13 mouse cellular contexts compared by ENCODE assay signal in genomic region chr4:85163313-85163615, GRCm38 (mm10). TPM values are rescaled to one million over a fixed set of nuclear protein-coding genes. Genes with fewer than 3 reads are reported as not detected.
DNase-seq lines count a peak whose midpoint lies in the region; ATAC-seq lines count a peak whose summit lies in the region.
"Had no signal": no experiment of that assay in that cellular context is flagged by ENCODE, and none has a peak within 500 bp of the region (broad histone marks: within the 10 kb centered on the region; RNA-seq: fewer than 3 reads in every experiment).

No protein-coding gene starts in this region.

- no peaks in the 10 kb centered on the region for H3K27me3 ChIP-seq in midbrain, embryonic 15.5 days (replicated peaks)
- H3K27me3 ChIP-seq in midbrain, embryonic 10.5 days (ENCODE audit: low read depth, poor library complexity, severe bottlenecking) = no peaks in the 10 kb centered on the region
- peaks cover 7% of the 10 kb centered on the region; the same call in 1 of the 2 replicates for H3K27me3 ChIP-seq in neural tube, embryonic 13.5 days
- H3K27me3 ChIP-seq in intestine, embryonic 16.5 days (replicated peaks; ENCODE audit: control insufficient read depth, insufficient read depth, low read length) = no peaks in the 10 kb centered on the region
- H3K27me3 ChIP-seq: heart, embryonic 15.5 days; limb, embryonic 12.5 days; megakaryocyte, embryonic 14.5 days; stomach, embryonic 15.5 days had no signal

- ATAC-seq in midbrain, embryonic 15.5 days (replicated peaks) = peak; percentile 47
- ATAC-seq in cerebellum, adult (ENCODE audit: insufficient number of reproducible peaks, low FRiP score, low TSS enrichment) = peak; percentile 85
- peak; percentile 63; the same call in 1 of the 2 replicates for ATAC-seq in neural tube, embryonic 13.5 days (ENCODE audit: low read depth)
- ATAC-seq in intestine, embryonic 16.5 days = no peak

- no peak overlapping the region for H3K4me3 ChIP-seq in midbrain, embryonic 15.5 days
- H3K4me3 ChIP-seq in midbrain, embryonic 10.5 days = no peak overlapping the region
- no peak overlapping the region for H3K4me3 ChIP-seq in neural tube, embryonic 13.5 days
- H3K4me3 ChIP-seq in intestine, embryonic 16.5 days (ENCODE audit: low read length) = no peak overlapping the region
- H3K4me3 ChIP-seq: heart, embryonic 15.5 days; layer of hippocampus, adult 2 months; limb, embryonic 12.5 days; megakaryocyte, embryonic 14.5 days; stomach, embryonic 15.5 days had no signal

- WGBS in midbrain, embryonic 15.5 days = 92% methylated on average over 2 of the region's 2 CpGs
- WGBS in midbrain, embryonic 10.5 days = 89% methylated on average over 2 of the region's 2 CpGs
- 81% methylated on average over 2 of the region's 2 CpGs for WGBS in neural tube, embryonic 13.5 days
- WGBS in intestine, embryonic 16.5 days = 89% methylated on average over 2 of the region's 2 CpGs

- no peak overlapping the region for H3K4me2 ChIP-seq in midbrain, embryonic 15.5 days
- H3K4me2 ChIP-seq in neural tube, embryonic 13.5 days = no peak overlapping the region
- H3K4me2 ChIP-seq in intestine, embryonic 16.5 days (ENCODE audit: low read depth, low read length) = no peak overlapping the region
- H3K4me2 ChIP-seq: limb, embryonic 12.5 days had no signal

- no peak overlapping the region for H3K9ac ChIP-seq in midbrain, embryonic 15.5 days
- H3K9ac ChIP-seq in neural tube, embryonic 13.5 days = no peak overlapping the region
- H3K9ac ChIP-seq in intestine, embryonic 16.5 days (ENCODE audit: low read depth, low read length) = no peak overlapping the region
- H3K9ac ChIP-seq: heart, embryonic 15.5 days; limb, embryonic 12.5 days; stomach, embryonic 15.5 days had no signal

- no peaks in the 10 kb centered on the region for H3K36me3 ChIP-seq in midbrain, embryonic 15.5 days (replicated peaks)
- no peaks in the 10 kb centered on the region for H3K36me3 ChIP-seq in midbrain, embryonic 10.5 days
- H3K36me3 ChIP-seq in neural tube, embryonic 13.5 days = no peaks in the 10 kb centered on the region
- H3K36me3 ChIP-seq in intestine, embryonic 16.5 days (ENCODE audit: control insufficient read depth, insufficient read depth, low read length) = no peaks in the 10 kb centered on the region
- H3K36me3 ChIP-seq: heart, embryonic 15.5 days; limb, embryonic 12.5 days; stomach, embryonic 15.5 days had no signal

- no peaks in the 10 kb centered on the region for H3K9me3 ChIP-seq in midbrain, embryonic 15.5 days
- H3K9me3 ChIP-seq in midbrain, embryonic 10.5 days (replicated peaks) = no peaks in the 10 kb centered on the region
- no peaks in the 10 kb centered on the region for H3K9me3 ChIP-seq in neural tube, embryonic 13.5 days
- H3K9me3 ChIP-seq in intestine, embryonic 16.5 days (ENCODE audit: control insufficient read depth, low read length) = no peaks in the 10 kb centered on the region
- H3K9me3 ChIP-seq: heart, embryonic 15.5 days; limb, embryonic 12.5 days; stomach, embryonic 15.5 days had no signal

- peaks cover 2% of the 10 kb centered on the region; the same call in 1 of the 2 replicates for H3K4me1 ChIP-seq in midbrain, embryonic 15.5 days
- peaks cover 8% of the 10 kb centered on the region; the same call in 1 of the 2 replicates for H3K4me1 ChIP-seq in midbrain, embryonic 10.5 days
- no peaks in the 10 kb centered on the region; the same call in 1 of the 2 replicates for H3K4me1 ChIP-seq in neural tube, embryonic 13.5 days (replicated peaks)
- H3K4me1 ChIP-seq in intestine, embryonic 16.5 days (ENCODE audit: control insufficient read depth, insufficient read depth, low read length) = no peaks in the 10 kb centered on the region
- H3K4me1 ChIP-seq: limb, embryonic 12.5 days; megakaryocyte, embryonic 14.5 days; stomach, embryonic 15.5 days had no signal

- no peak for DNase-seq in midbrain, embryonic 10.5 days (ENCODE audit: low spot score)
- DNase-seq in cerebellum, adult 9-11 months = peak; percentile 94
- no peak for DNase-seq in B cell, adult 2 months
- DNase-seq: lung, adult 18-20 months had no signal

- no peak overlapping the region for H3K27ac ChIP-seq in midbrain, embryonic 15.5 days
- no peak overlapping the region; the same call in 1 of the 2 replicates for H3K27ac ChIP-seq in midbrain, embryonic 10.5 days (replicated peaks)
- no peak overlapping the region for H3K27ac ChIP-seq in neural tube, embryonic 13.5 days (replicated peaks)
- H3K27ac ChIP-seq in intestine, embryonic 16.5 days (ENCODE audit: low read length) = no peak overlapping the region
- H3K27ac ChIP-seq: heart, embryonic 15.5 days; layer of hippocampus, adult 2 months; limb, embryonic 12.5 days; stomach, embryonic 15.5 days had no signal

RNA-seq across cellular contexts. Expression of gene Sh3gl2, which starts 41.7 kb away (rescaled TPM):
- polyA plus RNA-seq in midbrain, embryonic 15.5 days (2015; fragmentation: Nextera tagmentation; extraction: Ambion mirVana) = 85.8 and 86.1 TPM in 2 replicates
- 3.0 and 5.6 TPM in 2 replicates for polyA plus RNA-seq in midbrain, embryonic 10.5 days (2016; fragmentation: Nextera tagmentation; extraction: Ambion mirVana)
- 66.7 and 68.1 TPM in 2 replicates for polyA plus RNA-seq in neural tube, embryonic 13.5 days (2015; fragmentation: Nextera tagmentation; extraction: Ambion mirVana)
- polyA plus RNA-seq in intestine, embryonic 16.5 days (2015; fragmentation: Nextera tagmentation; extraction: Ambion mirVana) = 17.4 and 20.0 TPM in 2 replicates
